Mouse (Mus musculus): Measurements from ENCODE around the gene Vmn2r39. TPM values are rescaled to one million over a fixed set of nuclear protein-coding genes. Genes with fewer than 3 reads are reported as not detected.

The Vmn2r39 gene
- polyA plus RNA-seq (2012; rRNA removed; ENCODE audit: low replicate concordance), result not detected in 2 replicates

DNA sequence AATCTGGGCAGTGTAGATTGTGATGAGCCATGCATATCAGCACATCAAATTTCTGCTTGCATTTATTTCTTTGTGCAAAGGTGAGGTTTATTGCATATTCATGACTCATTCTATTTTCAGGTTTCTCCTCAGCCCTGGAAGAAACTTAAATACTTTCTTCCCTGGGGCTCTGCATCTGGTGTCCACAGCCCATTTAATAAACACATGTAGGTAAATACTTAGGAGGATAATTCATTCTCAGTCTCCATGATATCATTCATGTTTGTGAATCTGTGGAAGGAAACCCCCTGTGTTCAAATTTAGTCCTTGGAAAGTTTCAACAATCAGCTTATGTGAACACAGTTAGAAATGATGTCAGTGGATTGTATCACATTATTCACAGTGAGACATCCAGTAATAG, at the start of gene Vmn2r39:
Vmn2r39 (minus strand) TSS at position 101 of the 400 bp plus-strand sequence.

Other genes starting within 250 kb of the Vmn2r39 start
- gene Vmn2r40, start 99.4 kb downstream of the Vmn2r39 start, polyA plus RNA-seq (2012; rRNA removed; ENCODE audit: low replicate concordance), result not detected in 2 replicates
- gene Vmn2r38, start 67.1 kb upstream of the Vmn2r39 start, polyA plus RNA-seq (2012; rRNA removed; ENCODE audit: low replicate concordance), result not detected in 2 replicates
- gene Vmn2r37, start 192.9 kb upstream of the Vmn2r39 start, polyA plus RNA-seq (2012; rRNA removed; ENCODE audit: low replicate concordance), result not detected in 2 replicates

Measured in mammary gland, adult 2 months (tissue).